Mouse (Mus musculus) thymus, adult 18-20 months (tissue): ENCODE results near the gene Mllt3.

ENCODE experiments used
- DNase-seq, 2 experiments: peaks; one replicate each; pipeline ENCODE4 v3.0.0; 2022; ENCODE audit warnings: mixed read lengths in 2 of 2

Gene Mllt3

DNA sequence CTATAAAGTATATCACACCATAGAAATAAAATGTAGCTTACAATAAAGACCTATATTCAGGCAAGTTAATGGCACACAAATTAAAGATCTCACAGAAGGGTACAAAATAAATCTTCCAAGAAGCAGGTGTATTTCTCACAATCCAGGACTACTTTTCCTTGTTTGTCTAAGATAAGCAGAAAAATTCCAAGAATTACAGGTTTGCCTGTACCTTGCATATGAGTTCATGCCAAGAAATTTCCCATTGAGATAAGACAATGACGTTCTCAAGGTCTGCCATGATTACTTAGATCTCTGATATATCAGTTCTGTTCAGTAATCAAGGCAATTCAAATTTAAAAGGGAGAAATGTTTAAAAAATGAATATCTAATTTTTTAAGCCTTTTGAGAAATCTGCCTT, 272.9 kb downstream of the Mllt3 start:
- DNase-seq, result no peak

DNA sequence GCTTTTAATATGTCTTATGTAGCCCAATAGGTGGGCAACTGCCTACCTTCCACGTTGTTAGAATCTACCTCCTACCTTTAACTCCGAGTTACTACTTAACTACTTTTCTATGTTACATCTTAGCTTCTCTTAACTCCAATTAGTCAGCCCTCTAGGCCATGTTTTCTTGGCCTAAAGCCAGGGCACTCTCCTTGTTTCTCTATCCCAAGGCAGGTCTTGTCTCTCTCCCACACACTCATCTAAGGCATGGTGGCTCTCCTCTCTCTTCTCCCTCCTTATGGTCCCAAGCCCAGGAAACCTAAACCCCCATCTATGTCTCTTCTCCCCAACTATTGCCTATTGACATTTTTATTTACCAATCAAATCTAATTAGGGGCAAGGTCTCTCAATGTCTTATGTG, 273.5 kb downstream of the Mllt3 start:
- no peak for DNase-seq

DNA sequence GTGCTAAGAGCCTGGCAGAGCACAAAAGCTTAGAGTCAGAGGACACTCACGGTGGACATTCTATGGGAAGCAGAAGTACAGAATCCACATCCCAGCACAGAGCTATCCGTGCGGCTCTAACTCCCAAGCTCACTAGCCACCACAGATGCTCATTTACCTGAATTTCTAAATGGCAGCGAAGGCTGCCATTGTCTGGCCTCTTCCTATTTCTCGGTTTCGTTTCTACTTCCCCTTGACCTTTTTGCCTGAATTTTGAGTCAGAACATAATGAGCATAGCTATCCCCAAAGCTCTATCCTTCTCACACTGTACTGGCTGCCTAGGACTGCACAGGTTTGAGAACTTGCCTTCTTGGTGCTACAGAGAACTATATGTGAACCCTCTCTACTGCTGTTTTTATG, 274.1 kb downstream of the Mllt3 start:
- no peak for DNase-seq

- no peak for DNase-seq
Observed at GRCm38 (mm10) chr4:87751515-87751864, 281.7 kb downstream of the Mllt3 start.

DNA sequence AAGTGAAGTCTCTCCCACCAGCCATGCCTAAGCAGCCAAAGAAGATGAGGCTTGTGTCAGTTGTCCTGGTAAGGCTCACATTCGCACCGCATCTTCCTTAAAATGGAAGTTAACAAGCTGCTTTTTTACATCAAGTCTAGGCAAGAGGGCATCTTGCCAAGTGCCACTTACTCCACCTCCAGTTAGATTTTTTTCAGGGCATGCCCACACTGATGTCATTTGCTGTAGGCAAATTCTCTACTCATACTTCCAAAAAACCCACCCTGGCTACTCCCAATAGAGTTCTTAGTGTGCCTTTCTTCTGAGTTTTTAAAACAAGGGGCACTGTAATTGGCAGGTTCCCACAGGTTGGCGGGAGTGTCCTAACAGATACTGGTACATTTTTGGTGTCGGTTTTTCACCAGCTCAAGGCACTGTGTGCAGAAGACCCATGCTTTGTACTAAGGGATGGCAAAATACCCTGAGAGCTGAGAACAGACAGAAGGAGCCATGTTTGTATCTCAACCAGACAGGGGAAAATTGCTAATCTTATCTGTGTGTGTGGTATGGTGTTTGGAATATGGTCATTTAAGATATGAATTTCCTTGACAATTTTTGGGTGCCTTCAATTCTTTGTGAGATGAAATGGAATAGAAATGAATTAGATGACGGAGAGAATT, 282.2 kb downstream of the Mllt3 start:
- DNase-seq, result no peak

DNA sequence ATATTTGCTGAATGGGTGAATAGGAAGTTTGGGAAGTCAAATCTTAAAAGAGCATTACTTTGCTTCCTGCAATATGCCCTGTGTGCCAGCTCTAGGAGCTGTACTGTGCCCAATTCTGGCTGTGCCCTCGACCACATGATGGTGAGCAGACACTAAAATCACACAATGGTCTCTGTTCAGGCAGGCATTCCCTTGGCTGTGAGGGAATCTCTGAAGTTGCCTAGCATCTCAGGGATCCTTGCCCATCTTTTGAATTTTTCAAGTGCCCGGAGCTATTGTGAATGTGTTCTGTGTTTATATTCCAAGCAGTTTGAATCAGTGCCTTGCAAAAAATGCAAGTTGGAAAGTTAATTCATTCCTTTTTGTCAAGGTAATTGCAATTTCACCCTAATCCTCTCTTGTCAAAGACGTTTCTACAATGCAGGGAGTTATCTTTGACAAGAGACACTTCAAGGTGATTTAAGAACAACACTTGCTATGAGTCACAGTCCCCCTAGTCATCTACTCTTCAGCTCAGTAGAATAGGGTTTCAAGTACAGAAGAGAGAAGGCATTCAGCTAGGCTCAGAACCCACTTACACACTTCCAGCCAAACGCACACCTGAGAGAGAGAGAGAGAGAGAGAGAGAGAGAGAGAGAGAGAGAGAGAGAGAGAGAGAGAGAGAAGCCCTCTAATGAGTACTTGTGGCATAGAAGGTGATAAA, 283.5 kb downstream of the Mllt3 start:
- no peak for DNase-seq

GRCm38 (mm10) chr4:87745016-87745645, 288.0 kb downstream of the Mllt3 start:
- no peak for DNase-seq

- DNase-seq, result no peak
Observed at GRCm38 (mm10) chr4:87739524-87740128, 293.5 kb downstream of the Mllt3 start.

DNA sequence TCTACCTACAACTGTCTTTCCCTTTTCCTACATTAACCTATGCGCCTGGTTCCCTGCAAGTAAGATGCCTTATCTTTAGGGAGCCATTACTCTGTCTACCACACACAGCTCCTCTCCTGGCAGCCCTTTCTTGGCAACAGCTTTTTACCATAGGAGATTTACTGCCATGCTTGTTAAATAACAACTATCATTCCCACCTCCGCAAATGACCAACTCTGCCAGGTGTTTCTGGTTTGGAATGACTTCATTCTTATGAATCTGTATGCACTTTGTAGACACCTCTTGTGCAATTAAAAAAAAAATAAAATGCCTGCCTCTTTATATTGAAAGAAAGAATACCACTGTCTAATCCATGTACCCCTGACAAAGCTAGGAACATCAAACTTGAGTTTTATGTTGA, 294.1 kb downstream of the Mllt3 start:
- no peak for DNase-seq

- no peak for DNase-seq
Observed at GRCm38 (mm10) chr4:87737201-87737806, 295.9 kb downstream of the Mllt3 start.

- DNase-seq, result no peak
Observed at GRCm38 (mm10) chr4:87736779-87737178, 296.4 kb downstream of the Mllt3 start.

- DNase-seq, result no peak
Observed at GRCm38 (mm10) chr4:87731118-87731672, 302.0 kb downstream of the Mllt3 start.

- no peak for DNase-seq
Observed at GRCm38 (mm10) chr4:87728581-87728980, 304.6 kb downstream of the Mllt3 start.

DNA sequence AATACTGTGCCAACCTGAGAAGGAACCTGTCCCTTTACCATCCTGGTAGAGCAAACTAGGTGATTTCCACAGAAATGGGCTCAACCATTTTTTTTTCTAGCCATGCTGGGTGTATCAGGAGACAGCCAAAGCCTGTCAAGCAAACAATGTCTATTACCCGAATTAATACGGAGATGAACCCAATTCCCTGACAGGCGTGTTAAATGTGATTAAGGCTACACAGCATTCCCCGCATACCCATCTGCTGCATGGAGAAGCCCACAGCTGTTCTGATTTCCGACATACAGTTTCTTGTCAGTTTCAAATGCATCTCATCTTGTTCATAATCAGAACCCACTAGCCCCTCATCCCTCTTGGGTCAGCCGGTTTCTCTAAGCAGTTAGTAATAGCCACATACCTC, 309.7 kb downstream of the Mllt3 start:
- DNase-seq, result no peak
